Mouse (Mus musculus) spleen, embryonic (tissue): ENCODE measurements around the gene Cdc14a.

Source experiments
- CTCF ChIA-PET: fragments of 350-600 bp; sonication (Branson Sonifier 250); formaldehyde crosslinking; loops from one replicate; lab custom pipeline; 2022; lab: Charles Lee

Gene Cdc14a

GRCm38 (mm10) chr3:116423353-116424159, at the start of gene Cdc14a:
Cdc14a (minus strand) TSS chr3:116424032.
- CTCF ChIA-PET, result interaction anchor here (0.5 to 1.0 kb wide), 2 partner anchors 43 kb away, joined by 3 read pairs; no protein-coding TSS in a partner anchor

GRCm38 (mm10) chr3:116465709-116466108, 41.9 kb upstream of the Cdc14a start:
- CTCF ChIA-PET, result no interaction called here

GRCm38 (mm10) chr3:116464318-116464717, 40.5 kb upstream of the Cdc14a start:
- CTCF ChIA-PET, result interaction anchor here (0.6 kb wide), 1 partner anchor 50 kb away, joined by 3 read pairs; no protein-coding TSS in a partner anchor

GRCm38 (mm10) chr3:116461053-116461452, 37.2 kb upstream of the Cdc14a start:
- CTCF ChIA-PET, result no interaction called here

GRCm38 (mm10) chr3:116454529-116454928, 30.7 kb upstream of the Cdc14a start:
- CTCF ChIA-PET, result no interaction called here

- CTCF ChIA-PET, result interaction anchor here (0.5 kb wide), 1 partner anchor 214 kb away, joined by 3 read pairs; no protein-coding TSS in a partner anchor
Measured at GRCm38 (mm10) chr3:116450741-116451140, 26.9 kb upstream of the Cdc14a start.

GRCm38 (mm10) chr3:116444327-116444726, 20.5 kb upstream of the Cdc14a start:
- CTCF ChIA-PET, result no interaction called here

- CTCF ChIA-PET, result no interaction called here
Measured at GRCm38 (mm10) chr3:116442788-116443187, 19.0 kb upstream of the Cdc14a start.

GRCm38 (mm10) chr3:116441518-116442205, 17.8 kb upstream of the Cdc14a start:
- CTCF ChIA-PET, result no interaction called here

- CTCF ChIA-PET, result no interaction called here
Measured at GRCm38 (mm10) chr3:116440066-116440997, 16.5 kb upstream of the Cdc14a start.

GRCm38 (mm10) chr3:116436811-116437601, 13.2 kb upstream of the Cdc14a start:
- CTCF ChIA-PET, result no interaction called here

GRCm38 (mm10) chr3:116436113-116436512, 12.3 kb upstream of the Cdc14a start:
- CTCF ChIA-PET, result interaction anchor here (0.8 kb wide), 1 partner anchor 12 kb away, joined by 3 read pairs; no protein-coding TSS in a partner anchor

- CTCF ChIA-PET, result interaction anchor here (0.7 kb wide), 1 partner anchor 100 kb away, joined by 3 read pairs; no protein-coding TSS in a partner anchor
Measured at GRCm38 (mm10) chr3:116434757-116435156, 10.9 kb upstream of the Cdc14a start.

- CTCF ChIA-PET, result no interaction called here
Measured at GRCm38 (mm10) chr3:116425901-116426300, 2.1 kb upstream of the Cdc14a start.

- CTCF ChIA-PET, result interaction anchor here (0.5 kb wide), 1 partner anchor 810 kb away, joined by 3 read pairs; no protein-coding TSS in a partner anchor
Measured at GRCm38 (mm10) chr3:116424973-116425284, 1.1 kb upstream of the Cdc14a start.

- CTCF ChIA-PET, result no interaction called here
Measured at GRCm38 (mm10) chr3:116424160-116424972, 534 bp upstream of the Cdc14a start.

GRCm38 (mm10) chr3:116422795-116423352, 958 bp downstream of the Cdc14a start:
- CTCF ChIA-PET, result interaction anchor here (0.5 to 1.1 kb wide), 4 partner anchors 42 to 174 kb away, joined by 3 to 6 read pairs (median 4); no protein-coding TSS in a partner anchor

- CTCF ChIA-PET, result interaction anchor here (1.1 kb wide), 1 partner anchor 74 kb away, joined by 6 read pairs; no protein-coding TSS in a partner anchor
Measured at GRCm38 (mm10) chr3:116422074-116422473, 1.8 kb downstream of the Cdc14a start.

- CTCF ChIA-PET, result no interaction called here
Measured at GRCm38 (mm10) chr3:116421121-116421520, 2.7 kb downstream of the Cdc14a start.
